Mouse (Mus musculus): Measurements from ENCODE around the gene Tigd3.

The Tigd3 gene

DNA sequence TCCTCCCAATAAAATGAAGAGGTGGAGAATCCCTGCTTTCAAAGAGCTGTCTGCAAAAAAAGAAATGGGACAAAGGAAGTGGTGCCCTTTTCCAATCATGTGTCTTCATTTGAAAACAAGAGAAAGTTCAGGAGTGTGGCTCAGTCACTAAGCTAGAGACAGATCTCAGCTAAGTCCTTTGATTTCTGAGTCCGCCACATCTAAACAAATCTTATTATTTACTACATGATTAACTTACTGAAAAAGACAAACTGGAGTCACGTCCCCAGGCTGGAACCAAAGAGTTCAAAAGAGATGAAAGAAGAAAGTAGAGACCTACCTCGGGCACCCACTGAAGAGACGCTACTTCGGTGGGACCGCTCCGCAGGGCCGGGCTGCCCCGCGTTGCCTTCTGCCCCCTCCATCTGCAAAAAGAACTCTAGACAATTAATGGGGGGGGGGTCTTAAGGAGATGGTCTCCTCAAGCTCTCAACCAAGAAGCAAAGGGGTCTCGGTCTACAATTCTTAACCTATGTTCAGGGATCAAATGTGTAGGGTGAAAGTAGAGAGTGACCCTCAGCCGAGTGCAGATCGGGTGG is 19.5 kb downstream of the Tigd3 start:
- no peak for DNase-seq

DNA sequence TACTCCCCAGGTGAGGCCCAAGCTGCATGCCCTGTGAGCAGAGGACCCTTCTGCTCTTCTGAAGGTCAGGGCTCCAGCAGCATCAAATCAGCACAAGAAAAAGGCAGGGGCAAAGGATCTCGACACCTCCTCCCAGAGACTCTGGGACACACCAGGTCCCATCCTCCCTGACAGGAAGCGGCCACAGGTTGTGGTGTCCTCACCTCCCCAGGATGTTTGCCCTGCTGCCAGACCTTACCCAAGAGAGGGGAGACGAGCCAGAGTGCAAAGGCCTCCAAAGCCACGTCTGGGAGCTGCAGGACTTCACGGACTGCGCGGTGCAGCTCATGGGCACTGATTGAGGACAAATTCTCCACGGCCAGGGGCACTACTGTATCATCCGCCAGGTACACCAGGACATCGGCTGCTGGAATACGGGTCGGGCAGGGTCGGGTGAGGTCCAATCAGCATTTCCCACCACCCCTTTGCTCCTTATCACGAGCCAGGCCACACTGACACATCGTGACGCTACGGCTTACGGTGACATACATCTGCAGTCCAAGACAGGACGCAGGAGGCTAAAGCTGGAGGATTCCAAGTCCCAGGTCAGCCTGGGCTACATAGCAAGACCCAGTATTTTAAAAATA is 20.9 kb downstream of the Tigd3 start:
- peak; percentile 47 for DNase-seq

DNA sequence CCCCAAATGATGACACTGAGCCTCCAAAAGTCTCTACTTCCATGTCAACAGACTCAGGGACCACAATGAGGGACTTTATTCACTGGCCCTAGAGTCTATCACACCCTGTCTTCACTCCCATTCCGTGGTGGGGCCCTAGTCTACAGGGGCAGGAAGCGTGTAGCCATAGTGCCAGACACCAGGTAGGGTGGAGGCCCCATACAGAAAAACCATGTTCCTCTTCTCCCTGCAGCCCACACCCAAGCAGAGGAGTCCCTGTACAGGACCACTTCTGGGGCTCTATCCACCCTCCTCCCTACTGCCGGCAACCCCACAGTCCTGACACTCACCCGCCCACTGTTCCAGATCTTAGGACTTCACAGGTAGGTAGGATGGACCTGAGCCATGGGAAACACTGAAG is 21.4 kb downstream of the Tigd3 start:
- DNase-seq, result peak; percentile 57

GRCm38 (mm10) chr19:5871683-5872082 is 22.3 kb downstream of the Tigd3 start:
- DNase-seq, result no peak

GRCm38 (mm10) chr19:5871273-5871672 is 22.7 kb downstream of the Tigd3 start:
- DNase-seq, result peak; percentile 83

DNA sequence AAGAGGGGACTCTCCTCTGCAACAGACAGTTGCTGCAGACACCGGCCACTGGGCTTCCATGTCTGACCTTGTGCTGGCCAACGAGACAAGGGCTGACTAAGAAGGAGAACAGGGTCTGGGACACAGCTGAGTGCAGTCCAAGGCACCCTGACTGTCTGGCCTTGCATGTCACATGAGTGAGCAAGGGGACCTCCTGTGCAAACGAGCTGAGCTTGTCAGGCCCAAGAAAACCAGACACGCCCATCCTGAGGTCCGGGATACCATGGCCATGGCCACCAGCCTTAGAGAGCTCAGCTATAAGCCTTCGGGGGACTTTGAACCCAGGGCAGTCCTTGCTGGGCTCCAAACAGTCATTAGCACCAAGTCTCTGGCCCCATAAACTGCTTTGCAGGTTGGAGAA is 25.9 kb downstream of the Tigd3 start:
- no peak for DNase-seq

DNA sequence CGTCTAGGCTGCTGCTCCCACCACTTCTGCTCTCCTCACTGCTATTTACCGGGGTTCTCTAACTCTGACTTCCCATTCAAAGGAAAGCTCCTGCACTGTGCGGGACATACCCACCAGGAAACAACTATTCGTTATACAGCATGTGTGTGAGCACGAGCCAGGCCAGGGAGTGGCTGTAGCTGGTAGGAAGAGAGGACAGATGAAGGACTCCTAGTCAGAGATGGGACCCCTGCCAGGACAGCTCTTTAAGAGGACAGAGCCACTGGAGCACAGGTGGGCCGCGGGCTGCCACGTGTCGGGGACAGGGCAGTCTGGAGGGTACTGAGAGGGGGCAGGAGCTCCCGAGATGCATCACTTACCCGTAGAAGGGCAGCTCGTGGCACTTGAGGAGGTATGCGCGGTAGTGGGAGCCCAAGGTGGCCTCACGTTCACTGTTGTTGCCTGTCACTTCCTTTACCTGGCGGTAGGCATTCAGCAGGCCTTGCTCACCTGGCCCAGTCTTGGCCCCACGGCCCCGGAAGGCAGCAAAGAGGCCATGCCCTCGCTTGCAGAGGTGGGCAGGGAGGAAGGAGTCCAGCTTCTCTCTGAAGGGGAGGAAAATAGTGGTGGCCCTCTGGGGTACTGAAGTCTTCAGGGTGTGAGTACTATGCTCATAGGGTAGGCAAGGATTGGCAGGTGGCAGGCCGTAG is 29.1 kb downstream of the Tigd3 start:
- DNase-seq, result no peak

GRCm38 (mm10) chr19:5863776-5864175 is 30.2 kb downstream of the Tigd3 start:
- DNase-seq, result no peak

DNA sequence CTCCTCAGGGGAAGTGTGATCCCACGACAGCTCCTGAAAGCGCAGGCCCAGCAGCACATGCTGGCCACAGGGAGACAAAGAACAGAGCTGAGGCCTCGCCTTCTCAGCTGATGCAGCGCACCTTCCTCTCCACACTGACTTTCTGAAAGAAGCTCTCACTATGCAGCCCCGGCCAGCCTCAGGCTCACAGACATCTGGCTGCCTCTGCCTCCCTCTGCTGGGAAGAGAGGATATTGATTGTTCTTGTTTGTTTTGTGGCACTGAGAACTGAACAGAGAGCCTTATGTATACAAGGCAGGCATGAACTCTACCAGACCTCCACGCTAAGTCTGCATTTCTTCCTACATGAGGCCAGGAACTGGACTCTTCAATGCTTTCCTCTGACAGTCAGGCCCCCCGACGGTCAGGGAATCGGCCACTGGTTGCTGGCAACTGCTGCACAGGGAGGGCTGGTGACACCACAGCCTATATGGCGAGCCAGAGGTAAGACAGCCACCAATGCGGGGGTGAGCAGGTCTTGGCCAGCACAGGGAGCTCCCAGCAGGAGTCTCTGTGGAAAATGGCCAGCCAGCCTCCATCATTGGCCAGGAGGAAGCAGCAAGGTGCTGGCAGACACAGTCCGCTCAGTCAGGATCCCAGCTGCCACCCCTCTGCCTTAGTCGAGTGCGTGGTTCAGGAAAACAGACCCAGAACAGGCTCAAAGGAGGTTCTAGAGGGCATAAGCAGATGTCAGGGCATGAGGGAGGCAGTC is 31.4 kb downstream of the Tigd3 start:
- DNase-seq, result no peak

- DNase-seq, result no peak
Measured at GRCm38 (mm10) chr19:5856604-5857003, 37.3 kb downstream of the Tigd3 start.

- DNase-seq, result no peak
Measured at GRCm38 (mm10) chr19:5852035-5852722, 41.8 kb downstream of the Tigd3 start.

DNA sequence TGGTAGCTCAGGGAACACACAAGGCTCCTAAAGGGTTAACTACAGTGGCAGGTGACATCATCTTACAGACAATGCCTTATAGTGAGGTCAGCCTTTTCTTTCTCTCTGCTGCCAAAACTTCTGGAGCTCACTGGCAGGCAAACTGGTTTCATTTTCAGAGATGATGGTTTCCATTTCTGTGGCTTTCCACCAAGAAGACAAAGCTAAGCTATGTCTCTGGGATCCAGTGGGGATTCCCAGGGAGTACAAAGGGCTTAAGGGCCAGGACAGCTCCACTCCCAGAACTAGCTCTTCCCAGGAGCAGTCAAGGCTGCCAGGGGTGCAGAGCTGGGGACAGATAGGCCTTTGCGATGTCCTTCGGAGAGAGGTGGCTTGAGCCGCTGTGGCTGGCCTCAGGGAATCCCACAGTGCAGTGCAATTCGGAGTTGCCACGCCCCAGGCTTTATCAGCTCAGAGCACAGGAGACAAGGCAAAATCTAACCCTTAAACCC is 42.4 kb downstream of the Tigd3 start:
- no peak for DNase-seq

GRCm38 (mm10) chr19:5850860-5851259 is 43.1 kb downstream of the Tigd3 start:
- DNase-seq, result no peak

GRCm38 (mm10) chr19:5849843-5850527 is 44.0 kb downstream of the Tigd3 start:
- DNase-seq, result peak; percentile 94

- no peak for DNase-seq
Measured at GRCm38 (mm10) chr19:5848826-5849672, 44.9 kb downstream of the Tigd3 start.

DNA sequence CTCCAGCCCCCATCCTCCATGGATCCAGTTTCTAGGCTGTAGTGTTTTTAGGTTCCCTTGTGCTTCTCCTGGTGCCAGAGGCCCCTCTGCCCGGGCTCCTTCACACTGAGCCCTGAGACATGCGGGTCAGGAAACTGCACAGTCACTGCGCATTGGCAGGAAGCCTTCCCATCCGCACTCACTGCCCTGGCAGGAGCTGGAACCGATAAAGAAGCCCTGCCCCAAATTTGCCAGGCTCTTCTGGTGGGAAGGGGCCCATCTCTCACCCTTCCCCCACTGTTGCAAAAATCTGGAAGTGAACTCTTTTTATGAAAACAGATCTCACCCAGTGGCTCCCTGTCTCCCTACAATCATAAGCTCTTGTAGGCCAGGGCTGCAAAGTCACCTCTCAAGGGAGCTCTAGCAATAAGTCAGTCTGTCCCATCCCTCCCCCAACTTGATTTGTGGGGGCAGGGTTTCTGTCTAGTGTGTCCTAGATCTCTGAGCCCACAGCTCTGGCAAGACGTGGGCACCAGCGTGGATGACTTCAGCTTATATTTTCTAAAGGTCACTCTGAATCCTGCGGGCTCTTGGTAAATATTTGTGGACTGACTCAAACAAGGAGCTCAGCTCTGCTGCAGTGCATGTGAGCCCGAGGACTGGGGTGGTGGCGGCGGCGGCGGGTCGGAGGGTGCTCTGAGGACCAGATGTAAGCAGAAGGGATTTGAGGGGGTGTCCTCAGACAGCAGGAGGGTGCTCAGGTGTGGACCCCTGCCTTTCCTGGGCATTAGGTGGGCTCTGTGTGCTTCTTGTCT is 45.7 kb downstream of the Tigd3 start:
- peak; percentile 58 for DNase-seq

DNA sequence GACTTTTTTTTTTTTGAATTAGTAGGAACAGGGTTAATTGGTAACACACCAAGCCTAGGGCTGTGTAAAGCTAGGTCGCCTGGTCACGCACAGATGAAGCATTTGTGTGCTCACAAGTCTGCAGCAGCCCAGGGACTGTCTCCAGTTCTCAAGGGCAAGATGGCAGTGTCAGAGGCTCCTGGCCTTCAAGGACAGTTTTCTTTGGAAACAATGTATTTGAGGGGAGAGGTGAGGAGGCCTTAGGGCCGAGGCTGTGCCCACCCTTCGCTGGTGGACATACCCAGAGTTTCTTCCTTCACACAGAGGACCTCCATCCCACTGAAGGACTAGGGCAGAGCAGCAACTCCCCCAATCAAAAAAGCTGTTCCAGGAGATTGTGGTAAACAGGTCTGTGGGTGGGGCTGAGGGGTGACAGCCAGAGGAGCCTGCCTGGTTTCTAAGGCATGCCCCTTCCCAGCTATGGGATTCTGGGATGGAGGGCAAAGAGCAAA is 46.6 kb downstream of the Tigd3 start:
- no peak for DNase-seq

- peak; percentile 52 for DNase-seq
Measured at GRCm38 (mm10) chr19:5846557-5847305, 47.2 kb downstream of the Tigd3 start.

DNA sequence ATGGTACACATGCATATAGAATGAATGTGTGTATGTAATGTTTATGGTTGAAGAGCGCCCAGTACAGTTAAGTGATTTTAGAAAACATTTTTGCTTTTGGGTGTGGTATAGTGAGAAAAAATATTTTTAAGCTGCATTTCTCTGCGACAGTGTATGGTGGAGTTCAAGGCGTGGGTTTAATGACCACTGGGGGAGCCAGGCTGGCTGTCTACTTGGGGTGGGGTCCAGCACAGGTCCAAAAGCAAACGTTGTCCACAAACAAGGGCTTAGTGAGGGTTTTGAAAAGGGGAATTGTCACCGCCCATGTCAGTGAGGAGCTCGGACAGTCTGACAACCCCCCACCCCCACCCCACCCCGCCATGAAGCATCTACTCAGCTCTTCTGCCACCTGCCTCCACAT is 47.8 kb downstream of the Tigd3 start:
- peak; percentile 38 for DNase-seq
